Comparison of ENCODE assay signal across 8 mouse cellular contexts in genomic region chr12:78748113-78748512, GRCm38 (mm10). TPM values are rescaled to one million over a fixed set of nuclear protein-coding genes. Genes with fewer than 3 reads are reported as not detected.
DNase-seq lines count a peak whose midpoint lies in the region; ATAC-seq and TF ChIP-seq lines count a peak whose summit lies in the region.

No protein-coding gene starts in this region.

- peak overlapping the region; percentile 94 for H3K4me3 ChIP-seq in kidney, postnatal 0 days (replicated peaks; ENCODE audit: low read depth, low read length)
- peak overlapping the region; percentile 86 for H3K4me3 ChIP-seq in embryonic facial prominence, embryonic 14.5 days (ENCODE audit: low read depth, low read length)
- peak overlapping the region; percentile 83 for H3K4me3 ChIP-seq in hindbrain, embryonic 14.5 days (replicated peaks; ENCODE audit: low read length)
- H3K4me3 ChIP-seq in lung, embryonic 16.5 days (ENCODE audit: low read length): peak overlapping the region; percentile 84
- peak overlapping the region; percentile 66 for H3K4me3 ChIP-seq in stomach, embryonic 16.5 days (replicated peaks; ENCODE audit: low read length)

- peak overlapping the region; percentile 13; the same call in 1 of the 2 replicates for H3K27ac ChIP-seq in kidney, postnatal 0 days
- peak overlapping the region; percentile 44; the same call in 1 of the 2 replicates for H3K27ac ChIP-seq in embryonic facial prominence, embryonic 14.5 days (replicated peaks; ENCODE audit: low read depth, low read length)
- no peak overlapping the region for H3K27ac ChIP-seq in hindbrain, embryonic 14.5 days
- H3K27ac ChIP-seq in lung, embryonic 16.5 days (ENCODE audit: low read length): peak overlapping the region; percentile 37; the same call in 1 of the 2 replicates
- H3K27ac ChIP-seq in stomach, embryonic 16.5 days (ENCODE audit: low read length): peak overlapping the region; percentile 74

- WGBS in kidney, postnatal 0 days: under 1% methylated on average over 10 of the region's 10 CpGs
- WGBS in embryonic facial prominence, embryonic 14.5 days: 0% methylated on average over 10 of the region's 10 CpGs
- WGBS in hindbrain, embryonic 14.5 days: under 1% methylated on average over 10 of the region's 10 CpGs
- WGBS in lung, embryonic 16.5 days: 0% methylated on average over 10 of the region's 10 CpGs
- 0% methylated on average over 10 of the region's 10 CpGs for WGBS in stomach, embryonic 16.5 days

- H3K4me1 ChIP-seq in kidney, postnatal 0 days (replicated peaks; ENCODE audit: insufficient read depth, low read length): 0 out of 2 replicates have a peak, but pooled peaks cover 3% of the 10 kb centered on the region
- H3K4me1 ChIP-seq in embryonic facial prominence, embryonic 14.5 days (ENCODE audit: control insufficient read depth, insufficient read depth, low read length): 0 out of 2 replicates have a peak, but pooled peaks cover 5% of the 10 kb centered on the region
- H3K4me1 ChIP-seq in hindbrain, embryonic 14.5 days (replicated peaks; ENCODE audit: control insufficient read depth, insufficient read depth, low read length): no peaks in the 10 kb centered on the region
- peaks cover 8% of the 10 kb centered on the region for H3K4me1 ChIP-seq in lung, embryonic 16.5 days (replicated peaks; ENCODE audit: control insufficient read depth, insufficient read depth, low read length)
- peaks cover 4% of the 10 kb centered on the region for H3K4me1 ChIP-seq in stomach, embryonic 16.5 days (ENCODE audit: control insufficient read depth, insufficient read depth, low read length)

- peak overlapping the region; percentile 96 for H3K4me2 ChIP-seq in kidney, postnatal 0 days (ENCODE audit: low read length)
- peak overlapping the region; percentile 99 for H3K4me2 ChIP-seq in embryonic facial prominence, embryonic 14.5 days (ENCODE audit: low read depth, low read length)
- peak overlapping the region; percentile 93 for H3K4me2 ChIP-seq in hindbrain, embryonic 14.5 days (replicated peaks)
- H3K4me2 ChIP-seq in lung, embryonic 16.5 days (ENCODE audit: low read depth, low read length): peak overlapping the region; percentile 87
- H3K4me2 ChIP-seq in stomach, embryonic 16.5 days (ENCODE audit: low read depth, low read length): peak overlapping the region; percentile 99

- no peaks in the 10 kb centered on the region for H3K9me3 ChIP-seq in kidney, postnatal 0 days (replicated peaks; ENCODE audit: low read length)
- no peaks in the 10 kb centered on the region for H3K9me3 ChIP-seq in embryonic facial prominence, embryonic 14.5 days (ENCODE audit: control insufficient read depth, low read length)
- H3K9me3 ChIP-seq in hindbrain, embryonic 14.5 days (ENCODE audit: control insufficient read depth, low read length): no peaks in the 10 kb centered on the region
- H3K9me3 ChIP-seq in lung, embryonic 16.5 days (ENCODE audit: control insufficient read depth, low read length): no peaks in the 10 kb centered on the region
- no peaks in the 10 kb centered on the region for H3K9me3 ChIP-seq in stomach, embryonic 16.5 days (replicated peaks; ENCODE audit: control insufficient read depth, low read length)

- no peaks in the 10 kb centered on the region for H3K27me3 ChIP-seq in kidney, postnatal 0 days (ENCODE audit: insufficient read depth, low read length)
- peaks cover 2% of the 10 kb centered on the region; the same call in 1 of the 2 replicates for H3K27me3 ChIP-seq in embryonic facial prominence, embryonic 14.5 days (replicated peaks; ENCODE audit: control insufficient read depth, insufficient read depth, low read length)
- H3K27me3 ChIP-seq in hindbrain, embryonic 14.5 days (ENCODE audit: control insufficient read depth, insufficient read depth, low read length): no peaks in the 10 kb centered on the region
- no peaks in the 10 kb centered on the region for H3K27me3 ChIP-seq in lung, embryonic 16.5 days (ENCODE audit: control insufficient read depth, insufficient read depth, low read depth, low read length)
- H3K27me3 ChIP-seq in stomach, embryonic 16.5 days (ENCODE audit: control insufficient read depth, insufficient read depth, low read length): no peaks in the 10 kb centered on the region

- peak overlapping the region; percentile 55; the same call in 1 of the 2 replicates for H3K9ac ChIP-seq in kidney, postnatal 0 days (ENCODE audit: low read depth, low read length)
- peak overlapping the region; percentile 76 for H3K9ac ChIP-seq in embryonic facial prominence, embryonic 14.5 days (ENCODE audit: low read depth, low read length)
- peak overlapping the region; percentile 68 for H3K9ac ChIP-seq in hindbrain, embryonic 14.5 days
- H3K9ac ChIP-seq in lung, embryonic 16.5 days (ENCODE audit: low read length): peak overlapping the region; percentile 66
- H3K9ac ChIP-seq in stomach, embryonic 16.5 days (ENCODE audit: low read length): peak overlapping the region; percentile 86

- DNase-seq in kidney, postnatal 0 days (ENCODE audit: low spot score): peak; percentile 41
- DNase-seq in kidney, adult 18-20 months: no peak
- peak; percentile 48 for DNase-seq in MN1 (ENCODE audit: low spot score)
- DNase-seq in embryonic facial prominence, embryonic 14.5 days (ENCODE audit: low spot score): peak; percentile 16
- DNase-seq in hindbrain, embryonic 14.5 days (ENCODE audit: low spot score): peak; percentile 26
- no peak for DNase-seq in thymus, adult 18-20 months

- no peaks in the 10 kb centered on the region for H3K36me3 ChIP-seq in kidney, postnatal 0 days (ENCODE audit: insufficient read depth, low read length)
- H3K36me3 ChIP-seq in embryonic facial prominence, embryonic 14.5 days (ENCODE audit: control insufficient read depth, insufficient read depth, low read length): no peaks in the 10 kb centered on the region
- H3K36me3 ChIP-seq in hindbrain, embryonic 14.5 days (replicated peaks; ENCODE audit: control insufficient read depth, insufficient read depth): no peaks in the 10 kb centered on the region
- H3K36me3 ChIP-seq in lung, embryonic 16.5 days (ENCODE audit: control insufficient read depth, insufficient read depth, low read length): no peaks in the 10 kb centered on the region
- H3K36me3 ChIP-seq in stomach, embryonic 16.5 days (ENCODE audit: control insufficient read depth, insufficient read depth, low read length): no peaks in the 10 kb centered on the region

- no peak for TF ChIP-seq CTCF in kidney, postnatal 0 days (IDR thresholded peaks at IDR 0.05; ENCODE audit: low read depth)

- peak; percentile 5; the same call in 1 of the 2 replicates for ATAC-seq in kidney, postnatal 0 days (replicated peaks; ENCODE audit: low FRiP score, low read depth)
- no peak for ATAC-seq in embryonic facial prominence, embryonic 14.5 days (ENCODE audit: low read depth)
- ATAC-seq in hindbrain, embryonic 14.5 days (ENCODE audit: low FRiP score): peak; percentile 0; the same call in 1 of the 2 replicates
- peak; percentile 18; the same call in 1 of the 2 replicates for ATAC-seq in lung, embryonic 16.5 days (ENCODE audit: low read depth)
- ATAC-seq in stomach, embryonic 16.5 days (ENCODE audit: insufficient read depth, low FRiP score): no peak

RNA-seq across cellular contexts. Expression of gene Mpp5, which starts 0.6 kb away (rescaled TPM):
- polyA plus RNA-seq in kidney, postnatal 0 days (2015; fragmentation: Nextera tagmentation; extraction: Ambion mirVana): 28.5 and 31.6 TPM in 2 replicates
- polyA plus RNA-seq in embryonic facial prominence, embryonic 14.5 days (2014; fragmentation: Nextera tagmentation; extraction: Ambion mirVana): 12.4 and 14.4 TPM in 2 replicates
- 15.0 TPM in 2 replicates for polyA plus RNA-seq in hindbrain, embryonic 14.5 days (2014; fragmentation: Nextera tagmentation; extraction: Ambion mirVana)
- 25.1 and 29.3 TPM in 2 replicates for polyA plus RNA-seq in lung, embryonic 16.5 days (2015; fragmentation: Nextera tagmentation; extraction: Ambion mirVana)
- polyA plus RNA-seq in stomach, embryonic 16.5 days (2015; fragmentation: Nextera tagmentation; extraction: Ambion mirVana): 18.3 and 19.7 TPM in 2 replicates

RNA-seq across cellular contexts. Expression of gene Fam71d, which starts 56.8 kb away (rescaled TPM):
- polyA plus RNA-seq in kidney, postnatal 0 days (2015; fragmentation: Nextera tagmentation; extraction: Ambion mirVana): 0.14 TPM in 1 of 2 replicates, not detected in the other
- polyA plus RNA-seq in embryonic facial prominence, embryonic 14.5 days (2014; fragmentation: Nextera tagmentation; extraction: Ambion mirVana): not detected in 2 replicates
- 0.31 and 0.64 TPM in 2 replicates for polyA plus RNA-seq in hindbrain, embryonic 14.5 days (2014; fragmentation: Nextera tagmentation; extraction: Ambion mirVana)
- not detected in 2 replicates for polyA plus RNA-seq in lung, embryonic 16.5 days (2015; fragmentation: Nextera tagmentation; extraction: Ambion mirVana)
- not detected in 2 replicates for polyA plus RNA-seq in stomach, embryonic 16.5 days (2015; fragmentation: Nextera tagmentation; extraction: Ambion mirVana)

Comparison
In these comparisons a context has a peak if more than half of its experiments do, and no peak if none do; other contexts are left out.
1. DNase-seq: peak in kidney, postnatal 0 days (single experiment), MN1 (single experiment), embryonic facial prominence, embryonic 14.5 days (single experiment) and hindbrain, embryonic 14.5 days (single experiment); none in kidney, adult 18-20 months (single experiment) and thymus, adult 18-20 months (0 of 2).
2. ATAC-seq: peak in kidney, postnatal 0 days (single experiment), hindbrain, embryonic 14.5 days (single experiment) and lung, embryonic 16.5 days (single experiment); none in embryonic facial prominence, embryonic 14.5 days (single experiment) and stomach, embryonic 16.5 days (single experiment).
3. Peak in every context shown above with its lines, with median percentiles within 50 percentile points of each other: H3K4me2 ChIP-seq, H3K4me3 ChIP-seq and H3K9ac ChIP-seq.